8 mouse cellular contexts compared by ENCODE assay signal in the genomic region with DNA sequence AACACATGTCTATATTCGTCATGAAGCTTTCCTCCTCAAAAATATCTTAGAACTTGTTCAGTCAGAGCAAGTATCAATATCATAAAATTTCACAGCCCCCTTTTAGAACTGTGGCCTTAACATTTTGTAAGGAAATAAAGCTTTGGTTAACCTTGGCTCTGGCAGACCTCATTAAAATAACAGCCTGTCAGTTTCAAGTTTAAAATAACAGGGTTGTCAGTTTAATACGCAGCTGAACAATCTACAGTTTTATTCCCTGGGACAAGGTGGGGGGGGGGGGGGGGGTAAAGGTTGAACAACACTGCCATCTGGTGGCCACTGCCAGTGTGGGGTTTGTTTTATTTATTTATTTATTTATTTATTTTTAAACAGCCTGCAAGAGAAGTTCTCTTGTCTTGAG.
DNase-seq lines count a peak whose midpoint lies in the region; ATAC-seq and TF ChIP-seq lines count a peak whose summit lies in the region.

No protein-coding gene starts in this region.

- no peak for ATAC-seq in lung, embryonic 14.5 days (ENCODE audit: insufficient read depth)
- peak; percentile 31; the same call in 1 of the 2 replicates for ATAC-seq in intestine, embryonic 15.5 days
- 0 out of 2 replicates have a peak, but pooled peaks have one; percentile 41 for ATAC-seq in neural tube, embryonic 12.5 days (ENCODE audit: low FRiP score, low read depth)
- no peak for ATAC-seq in megakaryocyte-erythroid progenitor cell, adult 5-6 weeks (replicated peaks; ENCODE audit: low FRiP score, low TSS enrichment, poor library complexity, severe bottlenecking)

- peak; percentile 55 for TF ChIP-seq CTCF in lung, embryonic 14.5 days (IDR thresholded peaks at IDR 0.05; ENCODE audit: low read depth)

- 24% methylated on average over 2 of the region's 2 CpGs for WGBS in lung, embryonic 14.5 days
- 18% methylated on average over 2 of the region's 2 CpGs for WGBS in intestine, embryonic 15.5 days
- WGBS in neural tube, embryonic 12.5 days: 43% methylated on average over 2 of the region's 2 CpGs

- no peak overlapping the region for H3K4me3 ChIP-seq in lung, embryonic 14.5 days (ENCODE audit: low read depth, low read length)
- no peak overlapping the region for H3K4me3 ChIP-seq in intestine, embryonic 15.5 days (replicated peaks)
- no peak overlapping the region for H3K4me3 ChIP-seq in neural tube, embryonic 12.5 days

- no peaks in the 10 kb centered on the region for H3K36me3 ChIP-seq in lung, embryonic 14.5 days (ENCODE audit: insufficient read depth)
- H3K36me3 ChIP-seq in intestine, embryonic 15.5 days: no peaks in the 10 kb centered on the region
- H3K36me3 ChIP-seq in neural tube, embryonic 12.5 days: no peaks in the 10 kb centered on the region

- no peaks in the 10 kb centered on the region for H3K9me3 ChIP-seq in lung, embryonic 14.5 days (ENCODE audit: low read depth, low read length)
- no peaks in the 10 kb centered on the region for H3K9me3 ChIP-seq in intestine, embryonic 15.5 days
- no peaks in the 10 kb centered on the region for H3K9me3 ChIP-seq in neural tube, embryonic 12.5 days

- DNase-seq in adrenal gland, adult 18-20 months (ENCODE audit: low spot score in 2 of 2): peak; percentile 21 to 40
- DNase-seq in adrenal gland, adult 8-10 months: no peak
- peak; percentile 69 for DNase-seq in lung, embryonic 14.5 days
- no peak for DNase-seq in lung, postnatal 25 days (ENCODE audit: low spot score)
- peak; percentile 13 for DNase-seq in c-Kit-positive CD71-negative TER-119-negative erythroid progenitor cells, embryonic 14.5 days (ENCODE audit: low read depth)

- no peaks in the 10 kb centered on the region for H3K4me1 ChIP-seq in lung, embryonic 14.5 days (ENCODE audit: insufficient read depth)
- H3K4me1 ChIP-seq in intestine, embryonic 15.5 days (replicated peaks): no peaks in the 10 kb centered on the region
- 0 out of 2 replicates have a peak, but pooled peaks cover 5% of the 10 kb centered on the region for H3K4me1 ChIP-seq in neural tube, embryonic 12.5 days

- no peaks in the 10 kb centered on the region for H3K27me3 ChIP-seq in lung, embryonic 14.5 days (ENCODE audit: insufficient read depth, low read length)
- no peaks in the 10 kb centered on the region for H3K27me3 ChIP-seq in intestine, embryonic 15.5 days (replicated peaks)
- no peaks in the 10 kb centered on the region for H3K27me3 ChIP-seq in neural tube, embryonic 12.5 days (replicated peaks)

- no peak overlapping the region for H3K27ac ChIP-seq in lung, embryonic 14.5 days (ENCODE audit: low read depth)
- H3K27ac ChIP-seq in intestine, embryonic 15.5 days: no peak overlapping the region
- no peak overlapping the region for H3K27ac ChIP-seq in neural tube, embryonic 12.5 days

- no peak overlapping the region for H3K4me2 ChIP-seq in lung, embryonic 14.5 days
- no peak overlapping the region for H3K4me2 ChIP-seq in intestine, embryonic 15.5 days (replicated peaks)
- no peak overlapping the region for H3K4me2 ChIP-seq in neural tube, embryonic 12.5 days (replicated peaks)

- H3K9ac ChIP-seq in lung, embryonic 14.5 days: no peak overlapping the region
- H3K9ac ChIP-seq in intestine, embryonic 15.5 days: no peak overlapping the region
- no peak overlapping the region for H3K9ac ChIP-seq in neural tube, embryonic 12.5 days

Comparison
In these comparisons a context has a peak if more than half of its experiments do, and no peak if none do; other contexts are left out.
1. DNase-seq: peak in adrenal gland, adult 18-20 months (2 of 2), lung, embryonic 14.5 days (single experiment) and c-Kit-positive CD71-negative TER-119-negative erythroid progenitor cells, embryonic 14.5 days (single experiment); none in adrenal gland, adult 8-10 months (single experiment) and lung, postnatal 25 days (single experiment).
2. ATAC-seq: peak in intestine, embryonic 15.5 days (single experiment) and neural tube, embryonic 12.5 days (single experiment); none in lung, embryonic 14.5 days (single experiment) and megakaryocyte-erythroid progenitor cell, adult 5-6 weeks (single experiment).